Mouse (Mus musculus) bone marrow, adult 2 months (tissue): ENCODE measurements around the gene Sart1. TPM values are rescaled to one million over a fixed set of nuclear protein-coding genes. Genes with fewer than 3 reads are reported as not detected.

Source experiments
- H3K27ac ChIP-seq: fragments of 200-500 bp; 2 replicates; pipeline ENCODE4 v1.5.1; 2012; ENCODE audit warnings: low read depth, mild to moderate bottlenecking, control low read depth, inconsistent platforms, low read length; ENCODE audit not compliant: control insufficient read depth, poor library complexity, insufficient read depth
- H3K4me1 ChIP-seq: fragments of 200-500 bp; 2 replicates; pipeline ENCODE4 v1.6.1; 2011; ENCODE audit warnings: low read length; ENCODE audit not compliant: control insufficient read depth, insufficient read depth
- H3K4me3 ChIP-seq: fragments of 200-500 bp; replicated peaks from 2 replicates; pipeline ENCODE3; 2011; ENCODE audit warnings: mild to moderate bottlenecking, low read depth, low read length, control low read depth; ENCODE audit not compliant: control insufficient read depth
- CTCF ChIP-seq: fragments of 200-500 bp; IDR thresholded peaks from 2 replicates; pipeline ENCODE4 v1.5.1; 2011; ENCODE audit warnings: low read length, control low read depth; ENCODE audit not compliant: control insufficient read depth, insufficient read depth
- POLR2A ChIP-seq: fragments of 200-500 bp; IDR thresholded peaks from 2 replicates; pipeline ENCODE4 v1.6.1; 2011; ENCODE audit warnings: low read depth, mild to moderate bottlenecking, control low read depth, low read length, borderline replicate concordance; ENCODE audit not compliant: control insufficient read depth
- WGBS: fragments of 180-500 bp; shearing (Covaris S2); methylation state at CpG from one replicate; pipeline ENCODE4 v1.1.7; 2018; 5-methylcytosine and 5-hydroxymethylcytosine counted together
- polyA plus RNA-seq: library from polyadenylated mRNA; stranded (reverse); fragments of >200 nt; gene quantifications from 2 replicates; pipeline ENCODE4 v1.2.4, GENCODE M21; 2011; ENCODE audit warnings: low replicate concordance; ENCODE audit not compliant: missing spikeins, insufficient read depth, insufficient read length

Gene Sart1
- polyA plus RNA-seq, 1 experiment, result 213 TPM

DNA sequence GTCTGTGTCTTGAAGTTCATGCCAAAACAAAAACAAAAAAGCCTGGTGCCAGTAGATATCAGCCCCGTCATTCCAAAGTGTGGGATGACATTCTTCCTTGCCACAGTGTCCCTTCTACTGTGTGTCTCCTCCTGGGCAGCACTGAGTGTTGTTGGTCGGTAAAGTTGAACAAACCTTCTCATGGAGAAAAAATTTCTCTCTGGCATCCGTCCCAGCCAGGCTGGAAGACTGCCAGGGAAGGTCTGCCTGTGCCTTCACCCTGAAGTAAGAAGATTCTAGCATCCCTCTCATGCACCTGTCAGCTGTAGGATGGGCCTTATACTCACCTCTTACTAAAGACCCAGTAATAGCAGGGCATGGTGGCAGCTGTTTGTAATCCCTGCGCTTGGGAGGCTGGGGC is 4.4 kb upstream of the Sart1 start:
- no peak overlapping the region for H3K27ac ChIP-seq
- H3K4me1 ChIP-seq, result no peaks in the 10 kb centered on the region; the same call in 1 of the 2 replicates
- 49% methylated on average over 4 of the region's 4 CpGs for WGBS
- no peak for TF ChIP-seq CTCF
- TF ChIP-seq POLR2A, result no peak
- H3K4me3 ChIP-seq, result no peak overlapping the region

- WGBS, result 70% methylated on average over 8 of the region's 8 CpGs
- Histone ChIP-seq H3K27ac (peak overlapping the region; percentile 90), H3K4me3 (peak overlapping the region; percentile 19), H3K4me1 (peaks cover 1% of the 10 kb centered on the region; the same call in 1 of the 2 replicates)
- TF ChIP-seq CTCF, result no peak
- TF ChIP-seq POLR2A, result no peak
These were observed 1.9 kb upstream of the Sart1 start for GRCm38 (mm10) chr19:5390416-5390815.

DNA sequence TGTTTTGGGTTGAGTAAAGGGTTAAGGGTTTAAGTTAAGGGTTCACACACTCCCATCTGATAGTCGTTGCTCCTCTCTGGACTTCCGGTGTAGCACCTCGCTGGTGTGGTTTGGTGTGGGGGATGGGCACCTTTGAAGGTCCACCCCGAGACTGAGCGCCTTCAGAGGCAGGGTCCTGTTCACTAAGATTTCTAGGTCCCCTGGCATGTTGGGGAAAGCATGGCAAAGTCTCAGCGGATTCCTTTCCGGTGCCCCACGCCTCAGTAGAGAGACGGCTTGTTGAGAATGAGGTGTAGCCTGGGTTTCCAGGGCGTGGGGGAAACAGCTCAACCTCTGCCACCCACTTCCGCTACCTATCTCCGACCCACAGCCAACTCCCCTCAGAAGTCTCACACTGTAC is 1.1 kb upstream of the Sart1 start:
- H3K4me3 ChIP-seq, result peak overlapping the region; percentile 68
- peaks cover 1% of the 10 kb centered on the region; the same call in 1 of the 2 replicates for H3K4me1 ChIP-seq
- H3K27ac ChIP-seq, result peak overlapping the region; percentile 90
- no peak for TF ChIP-seq CTCF
- peak; percentile 48; the same call in 1 of the 2 replicates for TF ChIP-seq POLR2A
- under 1% methylated on average over 12 of the region's 12 CpGs for WGBS

DNA sequence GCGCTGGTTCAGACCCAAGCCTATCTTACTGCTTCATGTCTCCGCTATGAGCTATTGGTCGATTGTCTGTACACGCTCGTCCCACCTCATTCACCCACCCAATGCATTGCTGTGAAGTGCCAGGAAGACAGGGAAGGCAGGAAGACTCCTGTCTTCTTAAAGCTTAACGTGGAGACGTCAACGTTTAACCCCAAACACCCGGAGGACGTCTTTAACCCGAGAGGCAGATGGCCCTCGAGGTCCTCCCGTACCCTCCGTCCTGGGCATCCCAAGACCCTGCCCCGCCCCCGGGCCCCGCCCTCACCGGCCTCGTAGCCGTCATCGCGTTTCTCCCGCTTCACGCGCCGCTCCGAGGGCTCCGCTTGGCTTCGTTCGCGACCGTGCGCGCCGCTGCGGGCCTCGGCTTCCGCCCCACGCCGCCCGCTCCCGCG is 477 bp downstream of the Sart1 start:
- TF ChIP-seq CTCF (no peak), POLR2A (no peak)
- WGBS, result under 1% methylated on average over 43 of the region's 43 CpGs
- Histone ChIP-seq H3K27ac (peak overlapping the region; percentile 90), H3K4me3 (peak overlapping the region; percentile 89), H3K4me1 (peaks cover 1% of the 10 kb centered on the region; the same call in 1 of the 2 replicates)

GRCm38 (mm10) chr19:5384715-5385114 is 3.8 kb downstream of the Sart1 start:
- H3K4me1 ChIP-seq, result peaks cover 1% of the 10 kb centered on the region; the same call in 1 of the 2 replicates
- no peak for TF ChIP-seq POLR2A
- no peak for TF ChIP-seq CTCF
- H3K4me3 ChIP-seq, result no peak overlapping the region
- 84% methylated on average over 8 of the region's 8 CpGs for WGBS
- no peak overlapping the region for H3K27ac ChIP-seq

GRCm38 (mm10) chr19:5383326-5383725 is 5.2 kb downstream of the Sart1 start:
- no peak for TF ChIP-seq POLR2A
- H3K27ac ChIP-seq, result no peak overlapping the region
- H3K4me1 ChIP-seq, result peaks cover 1% of the 10 kb centered on the region; the same call in 1 of the 2 replicates
- WGBS, result 92% methylated on average over 12 of the region's 12 CpGs
- H3K4me3 ChIP-seq, result no peak overlapping the region

DNA sequence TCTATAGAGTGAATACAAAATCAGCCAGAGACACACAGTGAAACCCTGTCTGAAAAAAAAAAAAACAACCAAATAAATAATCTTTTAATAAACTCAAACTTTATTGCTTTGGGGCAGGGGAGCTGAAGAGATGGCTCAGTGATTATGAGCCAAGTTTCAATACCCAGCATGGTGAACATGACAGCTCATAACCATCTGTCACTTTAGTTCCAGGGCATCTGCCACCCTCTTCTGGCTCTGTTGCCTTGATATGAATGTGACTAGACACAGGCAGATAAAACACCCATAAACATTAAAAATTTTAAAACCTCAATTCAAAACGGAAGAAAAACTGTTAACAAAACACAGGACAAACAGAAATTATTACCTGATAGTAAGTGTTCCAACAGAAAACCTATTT is 11.1 kb downstream of the Sart1 start:
- no peak overlapping the region for H3K4me3 ChIP-seq
- TF ChIP-seq CTCF (no peak), POLR2A (no peak)
- WGBS, result 88% methylated on average over 1 of the region's 1 CpGs
- H3K4me1 ChIP-seq, result no peaks in the 10 kb centered on the region
- H3K27ac ChIP-seq, result no peak overlapping the region

DNA sequence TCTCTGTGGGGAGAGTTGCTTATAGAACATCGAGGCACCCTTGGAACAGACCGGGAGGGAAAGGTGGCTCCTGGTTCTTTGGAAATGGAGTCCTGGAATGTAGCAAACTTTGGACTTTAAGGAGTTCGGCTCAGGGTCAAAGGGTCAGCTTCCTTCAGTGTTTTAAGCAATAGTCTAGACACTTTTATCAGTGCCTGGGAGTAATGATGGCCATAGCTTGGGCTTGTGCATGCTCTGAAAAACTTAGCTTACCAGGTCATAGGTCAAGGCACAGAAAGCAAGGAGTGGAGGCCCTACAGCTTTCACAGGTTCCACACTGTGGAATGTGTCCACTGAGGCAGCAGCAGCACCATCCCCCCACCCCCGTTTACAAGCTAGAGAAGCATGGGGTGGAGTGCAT is 13.8 kb downstream of the Sart1 start:
- 86% methylated on average over 4 of the region's 4 CpGs for WGBS

GRCm38 (mm10) chr19:5374177-5374576 is 14.3 kb downstream of the Sart1 start:
- Histone ChIP-seq H3K4me3 (no peak overlapping the region), H3K4me1 (no peaks in the 10 kb centered on the region), H3K27ac (no peak overlapping the region)
- WGBS, result 81% methylated on average over 4 of the region's 4 CpGs
- no peak for TF ChIP-seq POLR2A
- TF ChIP-seq CTCF, result no peak

More for the DNA sequence above, 13.8 kb downstream of the Sart1 start:
- no peak overlapping the region for H3K4me3 ChIP-seq
- no peak overlapping the region for H3K27ac ChIP-seq
- H3K4me1 ChIP-seq, result no peaks in the 10 kb centered on the region
- TF ChIP-seq POLR2A, result no peak
- no peak for TF ChIP-seq CTCF
